Comparison of ENCODE assay signal across 9 mouse cellular contexts in the genomic region with DNA sequence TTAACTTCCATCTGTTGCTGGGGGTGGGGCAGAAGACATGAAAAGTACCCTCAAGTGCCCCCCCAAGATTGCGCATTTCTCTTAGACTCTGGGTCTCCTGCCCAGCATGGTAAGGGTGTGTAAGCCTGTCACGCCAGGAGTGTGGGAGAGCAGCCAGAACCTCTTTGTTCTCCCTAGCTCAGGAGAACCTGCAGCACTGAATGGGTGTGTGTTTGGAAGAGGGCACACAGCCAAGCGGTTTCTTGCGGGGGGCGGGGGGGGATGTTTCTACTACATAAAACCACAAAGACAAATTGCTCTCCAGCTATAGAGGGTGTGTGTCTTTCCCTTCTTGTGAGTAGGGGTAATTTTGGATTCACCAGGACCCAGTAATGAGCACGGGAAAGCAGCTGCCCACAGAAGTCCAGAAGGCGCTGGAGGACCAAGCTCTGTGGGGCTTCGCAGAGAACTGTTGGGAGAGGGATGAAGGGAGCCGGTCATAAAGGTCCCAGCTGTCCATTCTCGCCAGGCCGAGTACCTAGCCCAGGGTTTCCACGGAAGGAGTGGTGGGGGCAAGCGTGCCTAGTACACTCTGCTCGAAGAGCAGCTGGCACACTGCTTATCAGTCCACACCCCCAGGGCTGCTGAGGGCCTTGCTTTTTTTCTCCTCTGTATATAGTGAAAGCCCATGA. TPM values are rescaled to one million over a fixed set of nuclear protein-coding genes. Genes with fewer than 3 reads are reported as not detected.
DNase-seq lines count a peak whose midpoint lies in the region; ATAC-seq and TF ChIP-seq lines count a peak whose summit lies in the region.
"Had no signal": no experiment of that assay in that cellular context is flagged by ENCODE, and none has a peak within 500 bp of the region (broad histone marks: within the 10 kb centered on the region; RNA-seq: fewer than 3 reads in every experiment).

No protein-coding gene starts in this region.

- DNase-seq in kidney, adult 9 months = peak; percentile 19
- no peak for DNase-seq in kidney, adult 18-20 months
- DNase-seq in brain, adult 2 months (ENCODE audit: low read depth, low spot score) = peak; percentile 60
- DNase-seq in midbrain, postnatal 0 days (ENCODE audit: low spot score) = peak; percentile 79
- no peak for DNase-seq in gastrocnemius, postnatal 14 days
- no peak for DNase-seq in frontal cortex, postnatal 10 days (ENCODE audit: low spot score in 2 of 2)

- H3K4me2 ChIP-seq in heart, embryonic 12.5 days = no peak overlapping the region
- H3K4me2 ChIP-seq in limb, embryonic 15.5 days = no peak overlapping the region
- H3K4me2 ChIP-seq in midbrain, postnatal 0 days (ENCODE audit: low read depth, low read length, poor library complexity, severe bottlenecking) = no peak overlapping the region

- no peaks in the 10 kb centered on the region for H3K27me3 ChIP-seq in heart, embryonic 12.5 days (replicated peaks)
- no peaks in the 10 kb centered on the region for H3K27me3 ChIP-seq in limb, embryonic 15.5 days
- H3K27me3 ChIP-seq in midbrain, postnatal 0 days (ENCODE audit: insufficient read depth, low read length) = no peaks in the 10 kb centered on the region

- peaks cover 74% of the 10 kb centered on the region for H3K4me1 ChIP-seq in heart, embryonic 12.5 days (replicated peaks)
- peaks cover 75% of the 10 kb centered on the region for H3K4me1 ChIP-seq in limb, embryonic 15.5 days
- peaks cover 15% of the 10 kb centered on the region; the same call in 1 of the 2 replicates for H3K4me1 ChIP-seq in midbrain, postnatal 0 days (ENCODE audit: insufficient read depth, low read length)

- no peak for ATAC-seq in heart, embryonic 12.5 days (ENCODE audit: insufficient number of reproducible peaks, low FRiP score)
- no peak for ATAC-seq in limb, embryonic 15.5 days (ENCODE audit: insufficient number of reproducible peaks, low FRiP score, low TSS enrichment, low read depth)
- ATAC-seq in midbrain, postnatal 0 days (ENCODE audit: low FRiP score) = no peak

- no peak for TF ChIP-seq CTCF in midbrain, postnatal 0 days (IDR thresholded peaks at IDR 0.05)

- intact Hi-C loops in gastrocnemius, postnatal 14 days (cut with DNase I; ENCODE audit: low total_unique reads) = no loop called here

- peak overlapping the region; percentile 61; the same call in 1 of the 2 replicates for H3K27ac ChIP-seq in heart, embryonic 12.5 days (ENCODE audit: poor library complexity, severe bottlenecking)
- H3K27ac ChIP-seq in limb, embryonic 15.5 days = peak overlapping the region; percentile 79
- peak overlapping the region; percentile 55; the same call in 1 of the 2 replicates for H3K27ac ChIP-seq in midbrain, postnatal 0 days (ENCODE audit: low read depth, low read length)

- WGBS in heart, embryonic 12.5 days = 57% methylated on average over 14 of the region's 14 CpGs
- 36% methylated on average over 14 of the region's 14 CpGs for WGBS in limb, embryonic 15.5 days
- 19% methylated on average over 14 of the region's 14 CpGs for WGBS in midbrain, postnatal 0 days

- H3K4me3 ChIP-seq in heart, embryonic 12.5 days = no peak overlapping the region
- H3K4me3 ChIP-seq in limb, embryonic 15.5 days = no peak overlapping the region
- H3K4me3 ChIP-seq in midbrain, postnatal 0 days (ENCODE audit: low read depth, low read length) = no peak overlapping the region

- H3K36me3 ChIP-seq in heart, embryonic 12.5 days = no peaks in the 10 kb centered on the region
- H3K36me3 ChIP-seq in limb, embryonic 15.5 days = no peaks in the 10 kb centered on the region
- H3K36me3 ChIP-seq in midbrain, postnatal 0 days (ENCODE audit: insufficient read depth, low read length) = no peaks in the 10 kb centered on the region

- peak overlapping the region; percentile 26 for H3K9ac ChIP-seq in heart, embryonic 12.5 days
- H3K9ac ChIP-seq in limb, embryonic 15.5 days = no peak overlapping the region
- no peak overlapping the region for H3K9ac ChIP-seq in midbrain, postnatal 0 days (replicated peaks; ENCODE audit: low read length, poor library complexity, severe bottlenecking)

- no peaks in the 10 kb centered on the region for H3K9me3 ChIP-seq in heart, embryonic 12.5 days (replicated peaks)
- H3K9me3 ChIP-seq in limb, embryonic 15.5 days = no peaks in the 10 kb centered on the region
- H3K9me3 ChIP-seq in midbrain, postnatal 0 days (ENCODE audit: low read length) = no peaks in the 10 kb centered on the region

RNA-seq across cellular contexts. Expression of a gene that starts 14.6 kb away (rescaled TPM):
- polyA plus RNA-seq in heart, embryonic 12.5 days (2016; fragmentation: Nextera tagmentation; extraction: Ambion mirVana) = 0.32 and 0.49 TPM in 2 replicates
- polyA plus RNA-seq in limb, embryonic 15.5 days (2015; fragmentation: Nextera tagmentation; extraction: Ambion mirVana) = 0.50 and 0.59 TPM in 2 replicates
- total RNA-seq in midbrain, postnatal 0 days (2014; rRNA removed) = 0.24 and 0.99 TPM in 2 replicates
- 0.21 and 0.48 TPM in 2 replicates for polyA plus RNA-seq in midbrain, postnatal 0 days (2015; fragmentation: Nextera tagmentation; extraction: Ambion mirVana)
- not detected for total RNA-seq in gastrocnemius, postnatal 14 days (2021)
- polyA plus RNA-seq: large intestine, adult 2 months had no signal

RNA-seq across cellular contexts. Expression of a gene that starts 17.5 kb away (rescaled TPM):
- polyA plus RNA-seq in heart, embryonic 12.5 days (2016; fragmentation: Nextera tagmentation; extraction: Ambion mirVana) = 37.8 and 40.4 TPM in 2 replicates
- polyA plus RNA-seq in limb, embryonic 15.5 days (2015; fragmentation: Nextera tagmentation; extraction: Ambion mirVana) = 30.9 and 35.1 TPM in 2 replicates
- total RNA-seq in midbrain, postnatal 0 days (2014; rRNA removed) = 12.0 and 19.8 TPM in 2 replicates
- 8.9 and 9.9 TPM in 2 replicates for polyA plus RNA-seq in midbrain, postnatal 0 days (2015; fragmentation: Nextera tagmentation; extraction: Ambion mirVana)
- 10 to 100 TPM; 19.7 to 44.2 TPM for total RNA-seq in gastrocnemius, postnatal 14 days (2021)

RNA-seq across cellular contexts. Expression of a gene that starts 59.3 kb away (rescaled TPM):
- polyA plus RNA-seq in heart, embryonic 12.5 days (2016; fragmentation: Nextera tagmentation; extraction: Ambion mirVana) = 15.7 and 17.5 TPM in 2 replicates
- polyA plus RNA-seq in limb, embryonic 15.5 days (2015; fragmentation: Nextera tagmentation; extraction: Ambion mirVana) = 147 and 186 TPM in 2 replicates
- 17.0 and 17.1 TPM in 2 replicates for total RNA-seq in midbrain, postnatal 0 days (2014; rRNA removed)
- 24.8 and 26.3 TPM in 2 replicates for polyA plus RNA-seq in midbrain, postnatal 0 days (2015; fragmentation: Nextera tagmentation; extraction: Ambion mirVana)
- 100 to 1,000 TPM; 197 to 203 TPM for total RNA-seq in gastrocnemius, postnatal 14 days (2021)

Comparison
In these comparisons a context has a peak if more than half of its experiments do, and no peak if none do; other contexts are left out.
1. DNase-seq: peak in kidney, adult 9 months (single experiment), brain, adult 2 months (single experiment) and midbrain, postnatal 0 days (single experiment); none in kidney, adult 18-20 months (single experiment), gastrocnemius, postnatal 14 days (single experiment) and frontal cortex, postnatal 10 days (0 of 2).
2. Peak in every context shown above with its lines, with median percentiles within 50 percentile points of each other: H3K27ac ChIP-seq.